Mouse (Mus musculus): ENCODE data around the gene Capns1.

GRCm38 (mm10) chr7:30217277-30217676, 18.7 kb upstream of the Capns1 start:
- no peak for TF ChIP-seq ZC3H11A (IDR thresholded peaks at IDR 0.05; ENCODE audit: borderline replicate concordance, low read depth, low read length)
- TF ChIP-seq HCFC1 (IDR thresholded peaks at IDR 0.05; ENCODE audit: borderline replicate concordance, insufficient read depth, low read length): no peak
- TF ChIP-seq ZNF384 (IDR thresholded peaks at IDR 0.05; ENCODE audit: low read depth, low read length): no peak
- TF ChIP-seq CHD2 (IDR thresholded peaks at IDR 0.05; ENCODE audit: low read depth, low read length): no peak

Data from ES-E14 (cell line).